Mouse (Mus musculus): Measurements from ENCODE around the gene Arid2.
"Not testable (repeated sequence)": the region's sequence is repeated elsewhere in the genome, so short reads cannot be mapped to it uniquely, and the experiment has no call there.

Gene Arid2

DNA sequence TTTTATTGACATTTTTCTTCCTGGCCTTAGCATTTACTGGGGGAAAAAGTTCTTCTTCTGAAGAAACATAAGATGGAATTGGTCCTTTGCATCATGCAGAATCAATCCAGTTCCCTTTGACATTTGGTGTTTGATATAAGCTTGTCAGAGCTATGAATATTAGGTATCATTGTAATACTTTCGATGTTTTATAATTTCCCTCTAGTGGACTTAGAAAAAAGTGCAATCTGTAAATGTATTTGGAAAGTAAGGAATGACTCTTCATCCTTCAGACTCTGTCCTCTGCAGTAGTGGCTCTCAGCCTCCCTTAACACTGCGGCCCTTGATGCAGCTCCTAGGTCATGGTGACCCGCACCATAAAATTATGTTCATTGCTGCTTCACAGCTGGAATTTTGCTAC, 105.6 kb downstream of the Arid2 start:
- no peak for DNase-seq (ENCODE audit: low read depth, low spot score)
- peaks cover 13% of the 10 kb centered on the region; the same call in 1 of the 2 replicates for H3K36me3 ChIP-seq (ENCODE audit: control insufficient read depth, insufficient read depth, low read length, poor library complexity, severe bottlenecking)
- no peaks in the 10 kb centered on the region for H3K27me3 ChIP-seq (ENCODE audit: control insufficient read depth, insufficient read depth, low read length, poor library complexity, severe bottlenecking)

DNA sequence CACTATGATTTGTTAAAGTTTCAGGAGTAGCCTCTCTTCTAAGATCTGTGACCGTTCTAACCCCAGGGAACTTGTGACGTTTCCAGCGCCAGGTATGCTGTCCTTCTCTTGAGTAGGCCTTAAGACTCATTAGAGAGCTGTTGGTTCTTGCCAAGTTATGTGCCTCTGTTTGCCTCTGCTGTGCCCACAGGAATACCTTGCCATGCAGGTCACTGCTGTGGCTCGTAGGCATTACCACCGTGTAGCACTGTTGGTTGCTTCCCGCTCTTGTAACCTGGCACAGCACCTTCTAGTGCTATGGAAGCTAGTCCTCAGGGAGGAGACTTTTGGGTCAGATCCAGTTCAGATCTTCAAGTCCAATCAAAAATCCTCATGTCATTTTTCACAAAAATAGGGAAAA, 107.8 kb downstream of the Arid2 start:
- DNase-seq (ENCODE audit: low read depth, low spot score) = no peak
- Histone ChIP-seq H3K36me3 (ENCODE audit: control insufficient read depth, insufficient read depth, low read length, poor library complexity, severe bottlenecking) (peaks cover 13% of the 10 kb centered on the region; the same call in 1 of the 2 replicates), H3K27me3 (ENCODE audit: control insufficient read depth, insufficient read depth, low read length, poor library complexity, severe bottlenecking) (no peaks in the 10 kb centered on the region)

DNA sequence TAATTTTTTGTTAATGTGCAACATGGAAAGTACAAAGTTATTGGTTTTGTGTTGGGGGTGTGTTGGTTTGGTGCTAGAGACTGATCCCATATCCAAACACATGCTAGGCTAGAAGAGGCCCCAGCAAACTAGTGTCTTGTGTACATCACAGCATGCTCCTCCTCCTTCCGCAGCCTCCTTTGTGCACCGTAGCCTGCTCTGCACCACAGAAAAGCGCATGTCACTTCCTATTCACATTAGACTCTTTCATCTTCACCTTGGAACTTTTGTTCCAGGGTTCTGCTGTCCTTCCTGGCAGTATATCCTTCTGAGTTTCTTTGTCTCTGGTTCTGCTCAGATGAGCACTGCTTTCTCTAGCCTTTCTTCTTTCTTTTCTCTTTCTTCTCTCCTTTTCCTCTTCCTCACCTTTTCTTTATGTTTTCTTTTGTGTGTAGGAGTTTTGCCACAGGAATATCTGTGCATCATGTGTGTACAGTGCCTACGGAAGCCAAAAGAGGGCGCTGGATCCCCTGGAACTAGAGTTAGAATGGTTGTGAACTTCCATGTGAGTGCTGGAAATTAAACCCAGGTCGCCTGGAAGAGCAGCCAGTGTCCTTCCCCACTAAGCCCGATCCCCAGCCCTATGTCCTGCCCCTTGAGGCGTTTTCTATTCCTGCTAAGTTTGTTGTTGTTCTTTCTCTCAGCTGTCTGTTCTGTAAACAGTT, 109.5 kb downstream of the Arid2 start:
- Histone ChIP-seq H3K27me3 (ENCODE audit: control insufficient read depth, insufficient read depth, low read length, poor library complexity, severe bottlenecking) (no peaks in the 10 kb centered on the region), H3K36me3 (ENCODE audit: control insufficient read depth, insufficient read depth, low read length, poor library complexity, severe bottlenecking) (peaks cover 13% of the 10 kb centered on the region; the same call in 1 of the 2 replicates)
- no peak for DNase-seq (ENCODE audit: low read depth, low spot score)

GRCm38 (mm10) chr15:96398333-96398732, 111.0 kb downstream of the Arid2 start:
- H3K36me3 ChIP-seq (ENCODE audit: control insufficient read depth, insufficient read depth, low read length, poor library complexity, severe bottlenecking) = peaks cover 13% of the 10 kb centered on the region; the same call in 1 of the 2 replicates
- no peak for DNase-seq (ENCODE audit: low read depth, low spot score)
- no peaks in the 10 kb centered on the region for H3K27me3 ChIP-seq (ENCODE audit: control insufficient read depth, insufficient read depth, low read length, poor library complexity, severe bottlenecking)

DNA sequence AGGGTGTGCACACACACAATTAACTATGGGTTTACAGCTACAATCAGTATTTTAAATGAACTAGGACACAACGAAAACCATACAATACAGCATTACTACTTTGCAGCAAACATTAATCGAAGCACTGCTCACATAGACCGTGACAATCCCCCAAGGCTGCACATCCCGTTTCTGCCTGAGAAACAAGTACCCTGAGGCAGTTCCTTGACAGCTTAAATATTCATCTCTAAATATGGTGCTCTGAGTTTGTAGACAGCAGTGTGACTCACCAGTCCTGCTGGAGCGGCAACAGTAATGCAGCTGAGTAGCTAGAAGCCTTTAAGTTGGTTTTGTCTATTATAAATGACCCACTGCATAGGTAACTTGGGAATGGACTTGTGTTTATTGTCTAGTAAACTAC, 118.2 kb downstream of the Arid2 start:
- Histone ChIP-seq H3K36me3 (ENCODE audit: control insufficient read depth, insufficient read depth, low read length, poor library complexity, severe bottlenecking) (peaks cover 5% of the 10 kb centered on the region; the same call in 1 of the 2 replicates), H3K27me3 (ENCODE audit: control insufficient read depth, insufficient read depth, low read length, poor library complexity, severe bottlenecking) (no peaks in the 10 kb centered on the region)
- DNase-seq (ENCODE audit: low read depth, low spot score) = no peak

- Histone ChIP-seq H3K27me3 (ENCODE audit: control insufficient read depth, insufficient read depth, low read length, poor library complexity, severe bottlenecking) (no peaks in the 10 kb centered on the region), H3K36me3 (ENCODE audit: control insufficient read depth, insufficient read depth, low read length, poor library complexity, severe bottlenecking) (peaks cover 5% of the 10 kb centered on the region; the same call in 1 of the 2 replicates)
- no peak for DNase-seq (ENCODE audit: low read depth, low spot score)
These were observed 118.9 kb downstream of the Arid2 start for GRCm38 (mm10) chr15:96406253-96406652.

GRCm38 (mm10) chr15:96407151-96407550, 119.8 kb downstream of the Arid2 start:
- Histone ChIP-seq H3K27me3 (ENCODE audit: control insufficient read depth, insufficient read depth, low read length, poor library complexity, severe bottlenecking) (no peaks in the 10 kb centered on the region), H3K36me3 (ENCODE audit: control insufficient read depth, insufficient read depth, low read length, poor library complexity, severe bottlenecking) (peaks cover 2% of the 10 kb centered on the region)
- DNase-seq (ENCODE audit: low read depth, low spot score) = no peak

DNA sequence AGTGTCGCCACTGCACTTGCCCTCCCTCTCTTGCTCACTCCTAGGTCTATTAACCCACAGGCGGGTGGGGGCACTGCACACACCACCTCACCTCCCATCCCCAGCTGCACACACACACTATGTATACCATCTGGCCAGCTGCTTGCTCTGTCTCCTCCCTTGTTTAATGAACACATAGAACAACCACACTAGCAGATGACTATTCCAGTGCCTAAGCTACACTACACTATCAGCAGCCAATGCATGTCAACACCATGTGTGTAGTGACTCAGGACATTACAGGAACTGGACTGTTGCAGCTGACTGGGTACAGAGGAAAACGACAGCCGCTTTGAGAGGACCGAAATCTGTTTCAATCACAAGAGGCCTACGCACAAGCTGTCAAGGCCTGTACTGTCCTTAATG, 121.4 kb downstream of the Arid2 start:
- no peaks in the 10 kb centered on the region for H3K27me3 ChIP-seq (ENCODE audit: control insufficient read depth, insufficient read depth, low read length, poor library complexity, severe bottlenecking)
- peaks cover 5% of the 10 kb centered on the region for H3K36me3 ChIP-seq (ENCODE audit: control insufficient read depth, insufficient read depth, low read length, poor library complexity, severe bottlenecking)
- no peak for DNase-seq (ENCODE audit: low read depth, low spot score)

DNA sequence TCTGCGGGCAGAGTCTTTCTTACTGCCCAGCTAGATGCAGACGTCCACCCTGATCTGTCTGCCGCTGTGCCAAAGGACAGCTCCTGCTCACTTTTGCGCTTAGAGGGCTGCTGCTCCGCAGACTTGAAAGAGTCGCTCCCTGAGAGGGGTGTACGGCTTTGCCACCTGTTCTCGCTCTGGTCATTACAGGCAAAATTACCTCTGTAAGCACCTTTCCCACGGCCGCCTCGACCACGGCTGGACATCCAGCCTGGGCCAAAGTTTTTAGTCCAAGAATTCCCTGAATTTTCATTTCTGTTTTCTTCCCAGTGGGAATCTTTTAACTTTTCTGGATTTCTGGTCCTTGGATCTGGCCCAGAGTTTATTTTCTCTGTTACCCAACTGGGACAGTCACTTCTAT, 130.8 kb downstream of the Arid2 start:
- DNase-seq (ENCODE audit: low read depth, low spot score) = no peak
- Histone ChIP-seq H3K36me3 (ENCODE audit: control insufficient read depth, insufficient read depth, low read length, poor library complexity, severe bottlenecking) (peaks cover 41% of the 10 kb centered on the region), H3K27me3 (ENCODE audit: control insufficient read depth, insufficient read depth, low read length, poor library complexity, severe bottlenecking) (no peaks in the 10 kb centered on the region)

DNA sequence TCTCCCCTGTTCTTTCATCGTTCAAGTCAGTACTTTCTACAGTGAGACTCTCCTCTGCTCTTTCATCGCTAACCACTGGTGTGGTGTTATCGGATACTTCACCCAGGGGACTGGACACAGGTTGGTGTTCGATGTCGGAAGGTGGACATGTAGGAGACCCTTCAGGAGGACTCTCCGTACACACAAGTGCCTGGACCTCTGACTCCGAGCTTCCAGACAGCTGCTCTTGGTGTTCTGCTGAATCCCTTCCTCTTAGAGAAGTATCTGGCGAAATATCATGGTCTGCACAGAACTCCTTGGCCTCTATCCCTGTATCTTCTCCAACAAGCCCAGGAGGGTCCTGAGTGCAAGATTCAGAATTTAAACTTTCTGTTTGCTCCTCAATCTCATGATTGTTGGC, 132.6 kb downstream of the Arid2 start:
- Histone ChIP-seq H3K27me3 (ENCODE audit: control insufficient read depth, insufficient read depth, low read length, poor library complexity, severe bottlenecking) (no peaks in the 10 kb centered on the region), H3K36me3 (ENCODE audit: control insufficient read depth, insufficient read depth, low read length, poor library complexity, severe bottlenecking) (peaks cover 39% of the 10 kb centered on the region)
- DNase-seq (ENCODE audit: low read depth, low spot score) = no peak

- Histone ChIP-seq H3K27me3 (ENCODE audit: control insufficient read depth, insufficient read depth, low read length, poor library complexity, severe bottlenecking) (no peaks in the 10 kb centered on the region), H3K36me3 (ENCODE audit: control insufficient read depth, insufficient read depth, low read length, poor library complexity, severe bottlenecking) (peaks cover 23% of the 10 kb centered on the region)
- no peak for DNase-seq (ENCODE audit: low read depth, low spot score)
These were observed 146.9 kb downstream of the Arid2 start for GRCm38 (mm10) chr15:96434202-96434601.

GRCm38 (mm10) chr15:96441480-96441879, 154.2 kb downstream of the Arid2 start:
- not testable (repeated sequence) for H3K27me3 ChIP-seq (ENCODE audit: control insufficient read depth, insufficient read depth, low read length, poor library complexity, severe bottlenecking); H3K36me3 ChIP-seq (ENCODE audit: control insufficient read depth, insufficient read depth, low read length, poor library complexity, severe bottlenecking); DNase-seq (ENCODE audit: low read depth, low spot score)

DNA sequence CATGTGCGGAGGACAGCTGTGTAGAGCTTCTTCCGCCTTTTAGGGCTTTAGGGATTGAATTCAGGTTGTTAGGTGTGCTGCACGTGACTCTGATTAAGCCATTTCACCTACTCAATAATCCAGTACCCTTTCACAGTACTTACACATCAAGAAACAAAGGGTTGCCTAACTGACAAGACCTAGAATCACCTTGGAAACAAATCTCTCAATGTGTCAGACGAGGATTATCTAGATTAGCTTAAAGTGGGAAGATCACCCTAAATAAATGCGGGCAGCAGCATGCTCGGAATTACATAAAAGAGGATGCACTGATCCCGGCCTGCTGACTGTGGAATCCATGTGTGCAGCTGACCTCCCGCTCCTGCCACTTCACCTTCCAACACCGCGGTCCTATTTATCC, 159.5 kb downstream of the Arid2 start:
- DNase-seq (ENCODE audit: low read depth, low spot score) = no peak
- H3K36me3 ChIP-seq (ENCODE audit: control insufficient read depth, insufficient read depth, low read length, poor library complexity, severe bottlenecking) = peaks cover 8% of the 10 kb centered on the region; the same call in 1 of the 2 replicates
- H3K27me3 ChIP-seq (ENCODE audit: control insufficient read depth, insufficient read depth, low read length, poor library complexity, severe bottlenecking) = no peaks in the 10 kb centered on the region

- Histone ChIP-seq H3K36me3 (ENCODE audit: control insufficient read depth, insufficient read depth, low read length, poor library complexity, severe bottlenecking) (peaks cover 8% of the 10 kb centered on the region; the same call in 1 of the 2 replicates), H3K27me3 (ENCODE audit: control insufficient read depth, insufficient read depth, low read length, poor library complexity, severe bottlenecking) (no peaks in the 10 kb centered on the region)
- DNase-seq (ENCODE audit: low read depth, low spot score) = no peak
These were observed 161.5 kb downstream of the Arid2 start for GRCm38 (mm10) chr15:96448656-96449299.

DNA sequence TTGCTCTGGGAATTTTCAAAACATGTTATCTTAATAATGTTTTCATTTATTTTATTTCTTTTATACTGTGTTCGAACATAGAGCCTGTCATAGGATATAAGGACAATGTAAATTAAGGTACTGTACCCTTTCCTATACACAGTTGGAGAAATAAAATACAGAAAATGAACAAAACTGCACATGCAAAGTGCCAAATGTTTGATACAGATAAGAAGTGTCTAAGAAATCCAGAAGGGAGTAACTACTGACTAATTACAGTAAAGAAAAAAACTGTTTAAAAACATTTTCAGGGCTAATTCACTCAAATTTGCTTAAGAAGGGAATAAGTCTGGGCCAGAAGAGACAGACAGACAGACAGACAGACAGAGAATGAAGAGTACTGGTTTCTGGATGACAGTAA, 166.0 kb downstream of the Arid2 start:
- Histone ChIP-seq H3K27me3 (ENCODE audit: control insufficient read depth, insufficient read depth, low read length, poor library complexity, severe bottlenecking) (no peaks in the 10 kb centered on the region), H3K36me3 (ENCODE audit: control insufficient read depth, insufficient read depth, low read length, poor library complexity, severe bottlenecking) (peaks cover 2% of the 10 kb centered on the region; the same call in 1 of the 2 replicates)
- no peak for DNase-seq (ENCODE audit: low read depth, low spot score)

Measured in splenic B cell, adult 2 months (primary cell).